Mouse (Mus musculus) gastrocnemius, postnatal 4 days (tissue): ENCODE measurements around the gene Fzd2. TPM values are rescaled to one million over a fixed set of nuclear protein-coding genes. Genes with fewer than 3 reads are reported as not detected.

Experiments
- DNase-seq, 2 experiments: peaks; one replicate each; pipeline ENCODE4 v3.0.0; 2021 to 2022; ENCODE audit warnings: low spot score in 2 of 2, mixed read lengths in 2 of 2
- total RNA-seq, 2 experiments: library from RNA; stranded (reverse); gene quantifications; 2 replicates each; pipeline ENCODE4 v1.2.3; 2021

Gene Fzd2
- total RNA-seq, 2 experiments from 2014 or later: 23.0 to 24.4 TPM

- no peak for DNase-seq
Measured at GRCm38 (mm10) chr11:102610260-102610659, 6.1 kb downstream of the Fzd2 start.

GRCm38 (mm10) chr11:102610675-102611316, 6.6 kb downstream of the Fzd2 start:
- no peak for DNase-seq

DNA sequence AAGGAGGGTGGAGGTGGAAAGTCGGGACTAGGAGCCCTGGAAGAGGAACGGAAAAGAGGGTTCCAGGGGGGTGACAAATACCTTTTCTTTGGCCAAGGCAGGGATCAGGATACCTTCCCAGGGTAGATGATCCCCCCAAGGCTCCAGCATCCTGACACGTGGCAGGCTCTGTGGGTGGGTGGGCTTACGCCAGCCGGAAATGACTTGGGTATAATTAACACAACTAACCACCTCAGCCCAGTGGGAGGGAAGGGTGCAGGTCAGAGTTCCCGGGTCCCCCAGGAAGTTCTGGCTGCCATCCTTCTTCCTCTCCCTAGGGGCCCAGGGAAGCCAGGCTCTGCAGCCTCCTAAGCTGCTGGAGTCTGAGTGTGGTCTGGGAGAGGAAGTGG, 7.1 kb downstream of the Fzd2 start:
- no peak for DNase-seq

GRCm38 (mm10) chr11:102619449-102619848, 15.3 kb downstream of the Fzd2 start:
- no peak for DNase-seq

DNA sequence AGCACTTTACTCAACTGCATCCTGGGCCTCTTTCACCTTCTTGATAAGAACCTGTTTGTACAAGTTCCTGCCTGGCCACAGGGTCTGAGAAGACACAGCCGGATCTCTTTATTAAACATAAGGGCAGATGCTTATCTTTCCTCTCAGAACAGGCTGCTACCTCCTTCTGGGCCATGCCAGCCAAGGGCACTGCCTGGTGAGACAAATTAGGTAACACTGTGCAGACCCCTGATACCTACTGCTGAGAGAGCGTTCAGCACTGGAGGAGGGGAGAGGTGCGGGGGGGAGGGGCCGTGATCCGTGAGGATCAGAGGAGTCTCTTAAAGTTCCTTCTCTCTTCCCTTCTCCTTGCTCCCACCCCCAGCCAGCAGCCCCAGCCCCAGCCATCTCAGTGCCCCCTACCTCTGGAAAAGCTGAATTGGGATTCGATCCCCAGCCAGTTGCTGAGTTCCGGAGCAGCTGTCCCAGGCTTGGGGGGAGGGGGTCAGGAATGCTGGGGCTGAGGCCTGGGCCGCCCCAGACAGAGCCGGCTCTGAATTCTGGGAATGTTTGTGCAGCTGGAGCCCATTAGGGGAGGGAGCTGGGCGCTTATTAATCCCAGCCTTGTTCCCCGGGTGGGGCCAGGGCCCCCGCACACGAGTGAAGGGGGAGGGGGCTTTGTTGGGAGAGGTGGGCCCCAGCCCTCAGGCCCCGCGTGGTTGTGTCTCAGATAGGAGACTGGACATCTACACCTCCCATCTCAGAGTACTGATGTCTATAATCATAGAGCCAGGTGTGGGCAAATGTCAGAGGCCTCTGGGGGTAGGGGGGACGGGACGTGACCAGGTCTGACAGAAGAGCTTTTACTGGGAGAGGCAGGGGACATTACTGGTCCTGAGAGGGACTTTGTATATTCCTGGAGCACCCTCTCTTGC, 19.9 kb downstream of the Fzd2 start:
- DNase-seq: peak; percentile 53 to 80

- no peak for DNase-seq
Measured at GRCm38 (mm10) chr11:102624888-102625407, 20.8 kb downstream of the Fzd2 start.

- no peak for DNase-seq
Measured at GRCm38 (mm10) chr11:102627171-102627931, 23.2 kb downstream of the Fzd2 start.

GRCm38 (mm10) chr11:102628529-102628928, 24.3 kb downstream of the Fzd2 start:
- DNase-seq: peak in 1 of 2 experiments; percentile 71

- no peak for DNase-seq
Measured at GRCm38 (mm10) chr11:102629375-102629774, 25.2 kb downstream of the Fzd2 start.

GRCm38 (mm10) chr11:102630731-102631130, 26.5 kb downstream of the Fzd2 start:
- DNase-seq: no peak

GRCm38 (mm10) chr11:102631203-102631602, 27.0 kb downstream of the Fzd2 start:
- DNase-seq: no peak

- no peak for DNase-seq
Measured at GRCm38 (mm10) chr11:102632725-102633124, 28.5 kb downstream of the Fzd2 start.

GRCm38 (mm10) chr11:102633379-102633778, 29.2 kb downstream of the Fzd2 start:
- DNase-seq: no peak

DNA sequence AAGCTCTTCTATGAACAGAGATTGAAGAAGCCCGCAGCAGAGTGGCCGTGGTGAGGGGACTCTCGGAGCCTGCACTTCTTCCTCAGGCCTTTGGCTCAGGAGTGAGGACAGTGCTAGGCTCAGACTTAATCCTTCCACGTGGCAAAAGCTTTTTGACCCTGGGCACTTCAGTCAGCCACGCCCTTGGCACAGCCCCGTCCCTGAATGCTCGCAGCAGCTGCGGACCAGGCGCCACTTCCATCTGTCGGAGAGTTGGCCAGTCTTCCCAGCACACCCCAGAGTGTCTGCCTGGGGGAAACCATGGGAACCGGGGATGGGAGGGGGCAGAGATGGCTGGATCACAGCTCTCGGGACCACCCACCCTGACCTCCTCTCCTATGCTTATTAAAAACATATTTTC, 32.7 kb downstream of the Fzd2 start:
- peak in 1 of 2 experiments; percentile 66 for DNase-seq

- no peak for DNase-seq
Measured at GRCm38 (mm10) chr11:102643891-102644382, 39.7 kb downstream of the Fzd2 start.

GRCm38 (mm10) chr11:102646226-102646625, 42.0 kb downstream of the Fzd2 start:
- no peak for DNase-seq

DNA sequence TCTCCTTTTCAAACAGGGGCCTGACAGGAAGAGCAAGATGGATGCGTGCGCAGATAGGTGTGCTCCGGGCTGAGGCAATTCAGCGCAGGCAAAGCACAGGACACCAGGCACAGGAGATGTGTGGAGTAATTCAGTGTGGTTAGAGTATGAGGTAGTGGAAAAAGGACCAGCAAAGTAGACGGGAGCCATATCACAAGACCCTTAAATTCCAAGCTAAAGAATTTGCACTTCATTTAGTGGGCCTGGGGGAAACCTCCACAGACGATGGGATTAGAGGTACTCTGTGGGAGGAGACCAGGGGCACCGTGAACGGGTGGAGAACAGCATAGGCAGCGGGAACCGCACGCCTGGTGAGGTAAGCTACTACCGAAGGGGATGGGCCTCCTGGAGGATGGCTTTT, 43.7 kb downstream of the Fzd2 start:
- DNase-seq: no peak

- peak; percentile 71 to 73 for DNase-seq
Measured at GRCm38 (mm10) chr11:102651381-102651780, 47.2 kb downstream of the Fzd2 start.

DNA sequence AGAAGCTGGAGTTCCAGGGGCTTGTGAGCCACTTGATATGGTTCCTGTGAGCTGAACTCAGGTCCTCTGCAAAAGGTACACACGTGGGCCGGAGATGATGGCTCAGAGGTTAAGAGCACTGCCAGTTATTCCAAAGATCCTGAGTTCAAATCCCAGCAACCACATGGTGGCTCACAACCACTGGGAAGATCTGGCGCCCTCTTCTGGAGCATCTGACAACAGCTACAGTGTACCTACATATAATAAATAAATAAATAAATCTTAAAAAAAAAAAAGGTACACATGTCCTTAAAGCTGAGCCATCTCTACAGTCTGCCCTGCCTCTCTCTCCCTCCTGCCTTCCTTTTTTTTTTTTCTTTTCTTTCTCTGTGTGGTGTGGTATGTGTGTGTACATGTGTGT, 48.6 kb downstream of the Fzd2 start:
- DNase-seq: no peak

- DNase-seq: no peak
Measured at GRCm38 (mm10) chr11:102655888-102656287, 51.7 kb downstream of the Fzd2 start.

- no peak for DNase-seq
Measured at GRCm38 (mm10) chr11:102656326-102656926, 52.2 kb downstream of the Fzd2 start.
